Mouse (Mus musculus) E14TG2a.4 (cell line): ENCODE measurements around the gene Gmpr.
A peak's percentile ranks its signal among the peaks of the same experiment; 100 is the strongest.

Experiments used
- H3K27me3 ChIP-seq: 2 replicates; pipeline ENCODE4 v1.6.1; 2014; ENCODE audit warnings: low read length, control low read depth; ENCODE audit not compliant: insufficient read depth
- H3K36me3 ChIP-seq: 2 replicates; pipeline ENCODE4 v1.6.1; 2014; ENCODE audit warnings: low read length, control low read depth; ENCODE audit not compliant: insufficient read depth
- H3K4me1 ChIP-seq: replicated peaks from 2 replicates; pipeline ENCODE4 v1.6.1; 2014; ENCODE audit warnings: low read depth, low read length, control low read depth
- H3K4me3 ChIP-seq: replicated peaks from 2 replicates; pipeline ENCODE4 v1.5.1; 2014; ENCODE audit warnings: mild to moderate bottlenecking, low read length
- H3K9me3 ChIP-seq: 2 replicates; pipeline ENCODE4 v1.6.1; 2014; ENCODE audit warnings: low read length, control low read depth
- CTCF ChIP-seq: conservative IDR thresholded peaks from 2 replicates; pipeline ENCODE4 v1.5.1; 2014; ENCODE audit warnings: low read length
- NANOG ChIP-seq: IDR thresholded peaks from 2 replicates; pipeline ENCODE4 v1.6.1; 2014; ENCODE audit warnings: borderline replicate concordance, low read length, mixed read lengths
- POU5F1 ChIP-seq: IDR thresholded peaks from 2 replicates; pipeline ENCODE4 v1.6.1; 2014; ENCODE audit warnings: low read length, borderline replicate concordance

Gene Gmpr

GRCm38 (mm10) chr13:45582294-45582693 lies 75.0 kb downstream of the Gmpr start:
- H3K27me3 ChIP-seq: no peaks in the 10 kb centered on the region; the same call in 1 of the 2 replicates
- TF ChIP-seq CTCF: no peak
- no peak for TF ChIP-seq NANOG
- no peak for TF ChIP-seq POU5F1
- no peak overlapping the region for H3K4me3 ChIP-seq
- H3K9me3 ChIP-seq: no peaks in the 10 kb centered on the region
- H3K36me3 ChIP-seq: no peaks in the 10 kb centered on the region
- peaks cover 15% of the 10 kb centered on the region for H3K4me1 ChIP-seq

GRCm38 (mm10) chr13:45583061-45583460 lies 75.8 kb downstream of the Gmpr start:
- H3K9me3 ChIP-seq: no peaks in the 10 kb centered on the region
- no peaks in the 10 kb centered on the region for H3K36me3 ChIP-seq
- no peaks in the 10 kb centered on the region; the same call in 1 of the 2 replicates for H3K27me3 ChIP-seq
- H3K4me1 ChIP-seq: peaks cover 15% of the 10 kb centered on the region
- no peak for TF ChIP-seq POU5F1
- TF ChIP-seq CTCF: peak; percentile 69
- H3K4me3 ChIP-seq: no peak overlapping the region

- Histone ChIP-seq H3K36me3 (no peaks in the 10 kb centered on the region), H3K9me3 (no peaks in the 10 kb centered on the region), H3K4me3 (no peak overlapping the region), H3K4me1 (no peaks in the 10 kb centered on the region), H3K27me3 (no peaks in the 10 kb centered on the region; the same call in 1 of the 2 replicates)
- no peak for TF ChIP-seq POU5F1
- TF ChIP-seq CTCF: no peak
- no peak for TF ChIP-seq NANOG
These were observed 83.7 kb downstream of the Gmpr start for GRCm38 (mm10) chr13:45590898-45591297.

- Histone ChIP-seq H3K27me3 (no peaks in the 10 kb centered on the region), H3K4me3 (no peak overlapping the region), H3K36me3 (no peaks in the 10 kb centered on the region), H3K4me1 (no peaks in the 10 kb centered on the region), H3K9me3 (no peaks in the 10 kb centered on the region)
- TF ChIP-seq NANOG: no peak
- TF ChIP-seq CTCF: no peak
- TF ChIP-seq POU5F1: no peak
These were observed 86.7 kb downstream of the Gmpr start for GRCm38 (mm10) chr13:45593914-45594313.

GRCm38 (mm10) chr13:45595416-45595815 lies 88.2 kb downstream of the Gmpr start:
- H3K9me3 ChIP-seq: no peaks in the 10 kb centered on the region
- TF ChIP-seq NANOG (no peak), CTCF (no peak), POU5F1 (no peak)
- H3K4me3 ChIP-seq: no peak overlapping the region
- H3K27me3 ChIP-seq: no peaks in the 10 kb centered on the region
- H3K4me1 ChIP-seq: no peaks in the 10 kb centered on the region
- H3K36me3 ChIP-seq: no peaks in the 10 kb centered on the region

GRCm38 (mm10) chr13:45599831-45600230 lies 92.6 kb downstream of the Gmpr start:
- no peaks in the 10 kb centered on the region for H3K9me3 ChIP-seq
- H3K27me3 ChIP-seq: no peaks in the 10 kb centered on the region
- H3K36me3 ChIP-seq: no peaks in the 10 kb centered on the region
- H3K4me1 ChIP-seq: no peaks in the 10 kb centered on the region
- no peak overlapping the region for H3K4me3 ChIP-seq
- TF ChIP-seq NANOG (no peak), POU5F1 (no peak), CTCF (no peak)

GRCm38 (mm10) chr13:45600443-45600842 lies 93.2 kb downstream of the Gmpr start:
- Histone ChIP-seq H3K9me3 (no peaks in the 10 kb centered on the region), H3K4me1 (no peaks in the 10 kb centered on the region), H3K27me3 (no peaks in the 10 kb centered on the region), H3K4me3 (no peak overlapping the region), H3K36me3 (no peaks in the 10 kb centered on the region)
- no peak for TF ChIP-seq CTCF
- no peak for TF ChIP-seq POU5F1
- TF ChIP-seq NANOG: no peak
